Mouse (Mus musculus) testis, adult 2 months (tissue): Measurements from ENCODE around the gene Hmgb3. TPM values are rescaled to one million over a fixed set of nuclear protein-coding genes. Genes with fewer than 3 reads are reported as not detected.

Experiments
- H3K27ac ChIP-seq: fragments of 200-500 bp; 2 replicates; pipeline ENCODE4 v1.5.1; 2012; ENCODE audit warnings: low read depth, low read length; ENCODE audit not compliant: control insufficient read depth, insufficient read depth
- H3K27me3 ChIP-seq: fragments of 200-500 bp; 2 replicates; pipeline ENCODE4 v1.6.1; 2012; ENCODE audit warnings: mild to moderate bottlenecking, low read length, moderate library complexity; ENCODE audit not compliant: control insufficient read depth, insufficient read depth
- H3K36me3 ChIP-seq: fragments of 200-500 bp; 2 replicates; pipeline ENCODE4 v1.6.1; 2012; ENCODE audit warnings: mild to moderate bottlenecking, low read length; ENCODE audit not compliant: control insufficient read depth, insufficient read depth
- H3K4me1 ChIP-seq: fragments of 200-500 bp; 2 replicates; pipeline ENCODE4 v1.6.1; 2012; ENCODE audit warnings: low read length; ENCODE audit not compliant: control insufficient read depth, insufficient read depth
- H3K4me3 ChIP-seq: fragments of 200-500 bp; 2 replicates; pipeline ENCODE4 v1.5.1; 2012; ENCODE audit warnings: low read depth, mild to moderate bottlenecking, low read length, moderate library complexity, mixed read lengths; ENCODE audit not compliant: control insufficient read depth
- CTCF ChIP-seq: fragments of 200-500 bp; IDR thresholded peaks from 2 replicates; pipeline ENCODE4 v1.5.1; 2012; ENCODE audit warnings: low read depth, mild to moderate bottlenecking, inconsistent platforms, low read length, moderate library complexity; ENCODE audit not compliant: control insufficient read depth, insufficient read depth, insufficient replicate concordance
- POLR2A ChIP-seq: fragments of 200-500 bp; IDR thresholded peaks from 2 replicates; pipeline ENCODE4 v1.6.1; 2012; ENCODE audit warnings: low read depth, mild to moderate bottlenecking, inconsistent platforms, low read length, moderate library complexity; ENCODE audit not compliant: control insufficient read depth
- polyA plus RNA-seq: library from polyadenylated mRNA; depleted of rRNA; stranded (reverse); fragments of >200 nt; gene quantifications from 2 replicates; pipeline ENCODE4 v1.2.3, GENCODE M21; 2012

The Hmgb3 gene
- polyA plus RNA-seq, 1 experiment = 19.8 TPM

DNA sequence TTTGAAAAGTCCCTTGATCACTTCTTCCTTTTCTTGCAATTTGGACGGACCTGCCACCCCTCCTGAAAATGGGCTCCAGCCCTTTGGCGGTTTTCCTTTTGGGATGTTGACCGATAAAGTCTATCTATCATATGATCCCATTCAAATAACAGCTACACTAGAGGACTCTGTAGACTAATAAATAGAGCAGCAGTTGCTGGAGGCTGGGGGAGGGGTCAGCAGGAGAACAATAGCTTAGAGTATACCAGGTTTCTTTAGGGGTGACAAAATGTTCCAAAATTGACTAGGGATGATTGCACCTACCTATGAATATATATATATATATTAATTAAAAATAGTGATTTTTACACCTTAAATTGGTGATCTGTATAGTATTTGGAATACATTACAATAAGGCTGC lies 27.6 kb upstream of the Hmgb3 start:
- no peaks in the 10 kb centered on the region for H3K4me1 ChIP-seq
- no peaks in the 10 kb centered on the region for H3K36me3 ChIP-seq
- H3K27ac ChIP-seq = no peak overlapping the region
- no peaks in the 10 kb centered on the region for H3K27me3 ChIP-seq
- TF ChIP-seq POLR2A (no peak), CTCF (no peak)
- H3K4me3 ChIP-seq = no peak overlapping the region

DNA sequence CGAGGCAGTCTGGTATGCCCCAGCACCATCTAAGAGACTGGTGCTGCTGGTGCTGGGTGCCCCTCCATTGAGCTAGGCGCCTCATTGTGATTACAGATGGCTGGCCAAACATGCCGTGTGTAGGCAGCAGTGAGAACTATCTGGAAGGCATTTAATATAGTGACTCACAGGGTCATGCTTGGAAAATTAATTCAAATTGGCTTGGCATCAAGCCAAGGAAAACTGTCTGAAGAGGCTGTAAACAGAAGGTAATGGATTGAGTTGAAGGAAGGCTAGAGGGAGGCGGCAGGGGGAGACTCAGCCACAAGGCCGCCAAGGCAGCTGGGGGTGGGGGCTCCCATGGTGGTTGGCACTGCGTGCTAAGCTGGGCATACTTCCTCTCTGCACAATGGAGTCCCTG lies 27.1 kb upstream of the Hmgb3 start:
- no peak overlapping the region for H3K27ac ChIP-seq
- TF ChIP-seq POLR2A = no peak
- TF ChIP-seq CTCF = no peak
- H3K27me3 ChIP-seq = no peaks in the 10 kb centered on the region
- H3K4me1 ChIP-seq = no peaks in the 10 kb centered on the region
- no peaks in the 10 kb centered on the region for H3K36me3 ChIP-seq
- no peak overlapping the region for H3K4me3 ChIP-seq

DNA sequence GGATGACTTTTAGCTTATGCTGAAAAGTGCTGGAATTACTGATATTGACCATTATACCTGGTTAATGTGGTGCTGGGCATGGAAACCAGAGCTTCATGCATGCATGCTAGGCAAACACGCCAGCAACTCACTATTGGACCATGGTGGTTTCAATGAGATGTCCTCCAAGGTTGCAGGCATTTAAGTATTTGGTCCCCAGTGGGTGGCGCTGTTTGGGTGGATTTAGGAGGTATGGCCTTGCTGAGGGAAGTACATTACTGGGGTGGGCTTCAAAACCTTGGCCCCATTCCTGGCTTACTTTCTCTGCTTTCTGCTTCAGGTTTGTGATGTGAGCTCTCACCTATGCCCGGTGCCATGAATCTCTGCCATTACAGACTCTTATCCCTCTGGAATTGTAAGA lies 23.1 kb upstream of the Hmgb3 start:
- TF ChIP-seq POLR2A (no peak), CTCF (no peak)
- Histone ChIP-seq H3K27ac (no peak overlapping the region), H3K4me1 (no peaks in the 10 kb centered on the region), H3K27me3 (no peaks in the 10 kb centered on the region), H3K4me3 (no peak overlapping the region), H3K36me3 (no peaks in the 10 kb centered on the region)

DNA sequence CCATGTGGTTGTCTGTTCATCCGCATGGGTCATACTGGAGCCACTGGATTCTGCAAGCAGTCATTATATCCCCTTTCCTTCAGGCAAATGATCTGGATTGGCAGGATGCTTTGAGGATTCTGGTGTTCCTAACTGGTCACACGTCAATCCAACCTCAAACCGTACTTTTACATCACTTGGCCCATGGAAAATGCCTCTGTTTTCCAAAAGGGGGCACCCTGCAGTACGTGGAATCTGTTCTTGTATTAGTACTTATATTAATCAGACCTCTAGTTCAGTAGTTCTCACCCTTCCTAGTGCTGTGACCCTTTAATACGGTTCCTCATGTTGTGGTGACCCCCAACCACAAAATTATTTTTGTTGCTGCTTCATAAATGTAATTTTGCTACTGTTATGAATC lies 21.6 kb upstream of the Hmgb3 start:
- Histone ChIP-seq H3K4me3 (no peak overlapping the region), H3K27ac (no peak overlapping the region), H3K36me3 (no peaks in the 10 kb centered on the region), H3K27me3 (no peaks in the 10 kb centered on the region), H3K4me1 (no peaks in the 10 kb centered on the region)
- TF ChIP-seq POLR2A (no peak), CTCF (no peak)

DNA sequence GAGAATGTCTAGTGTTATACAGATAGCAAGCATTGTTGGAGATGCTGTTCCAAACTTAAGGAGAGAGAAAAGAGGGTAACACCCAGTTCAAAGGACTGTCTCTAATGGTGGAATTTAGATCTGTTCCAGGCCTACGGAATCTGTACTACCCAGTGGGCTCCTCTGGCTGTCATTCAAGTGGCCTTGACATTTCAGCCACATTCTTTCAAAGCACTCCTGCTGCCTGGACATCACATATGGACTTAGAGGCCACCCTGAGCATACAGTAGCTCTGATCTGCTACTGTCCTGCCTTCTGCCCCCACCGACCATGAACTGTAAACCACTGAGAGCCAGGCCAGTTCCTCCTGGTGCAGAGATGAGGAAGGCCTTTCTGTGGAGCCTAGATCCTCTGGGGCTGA lies 17.9 kb upstream of the Hmgb3 start:
- Histone ChIP-seq H3K4me1 (no peaks in the 10 kb centered on the region), H3K4me3 (no peak overlapping the region), H3K27me3 (no peaks in the 10 kb centered on the region), H3K36me3 (no peaks in the 10 kb centered on the region), H3K27ac (no peak overlapping the region)
- TF ChIP-seq CTCF = no peak
- TF ChIP-seq POLR2A = no peak

DNA sequence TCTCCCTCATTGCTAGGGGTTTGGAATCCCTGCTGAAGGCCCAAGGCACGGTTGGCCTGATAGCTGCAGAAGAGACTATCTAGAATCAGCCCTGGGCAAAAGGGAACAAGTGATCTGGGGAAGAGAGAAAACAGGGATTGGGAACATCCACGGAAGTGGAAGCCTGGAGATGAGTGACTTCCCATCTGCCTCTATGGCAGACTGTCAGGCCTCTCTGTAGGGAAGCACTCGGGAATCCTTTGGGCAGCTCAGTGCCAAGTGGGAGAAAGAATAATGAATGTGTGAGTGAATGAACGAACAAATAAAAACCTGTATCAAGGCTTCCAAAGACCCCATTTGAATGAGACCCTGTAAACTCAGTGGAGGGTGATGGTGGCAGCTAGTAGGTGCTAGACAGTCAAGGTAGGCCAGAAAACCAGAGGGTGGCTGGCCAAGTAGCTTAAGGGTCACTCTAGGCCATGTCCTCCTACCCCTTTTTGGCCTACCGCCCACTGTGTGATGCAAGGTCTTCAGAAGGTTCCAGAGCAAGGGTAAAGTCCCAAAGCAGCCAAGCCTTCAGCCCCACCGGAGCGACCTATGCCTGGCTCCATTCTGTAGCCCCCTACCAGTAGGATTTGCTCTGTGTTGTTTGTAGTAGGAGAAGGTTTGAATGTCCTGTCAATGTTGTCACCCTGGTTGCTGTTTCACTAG lies 14.8 kb upstream of the Hmgb3 start:
- Histone ChIP-seq H3K4me1 (no peaks in the 10 kb centered on the region), H3K27me3 (no peaks in the 10 kb centered on the region), H3K4me3 (no peak overlapping the region), H3K36me3 (no peaks in the 10 kb centered on the region), H3K27ac (no peak overlapping the region)
- TF ChIP-seq CTCF = no peak
- TF ChIP-seq POLR2A = no peak

DNA sequence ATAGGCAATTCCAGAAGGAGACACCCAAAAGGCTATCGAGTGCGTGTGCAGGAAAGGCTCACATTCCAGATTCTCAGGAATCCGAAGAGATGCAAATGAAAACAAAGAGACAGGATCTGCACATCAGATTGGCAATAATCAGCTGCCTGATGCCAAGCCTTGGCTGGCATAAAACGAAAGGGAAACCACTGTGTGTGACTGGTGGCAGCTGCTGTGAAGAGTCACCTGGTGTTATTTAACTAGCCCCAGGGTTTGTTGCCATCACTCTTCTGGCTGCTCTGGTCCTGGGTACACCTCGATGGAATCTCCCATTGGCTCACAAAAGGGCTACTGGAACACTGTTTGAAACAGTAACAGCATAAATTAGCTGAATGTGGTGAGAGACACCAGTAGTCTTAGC lies 11.0 kb upstream of the Hmgb3 start:
- Histone ChIP-seq H3K36me3 (no peaks in the 10 kb centered on the region), H3K4me3 (no peak overlapping the region), H3K27me3 (no peaks in the 10 kb centered on the region), H3K4me1 (no peaks in the 10 kb centered on the region), H3K27ac (no peak overlapping the region)
- TF ChIP-seq CTCF = no peak
- TF ChIP-seq POLR2A = no peak

DNA sequence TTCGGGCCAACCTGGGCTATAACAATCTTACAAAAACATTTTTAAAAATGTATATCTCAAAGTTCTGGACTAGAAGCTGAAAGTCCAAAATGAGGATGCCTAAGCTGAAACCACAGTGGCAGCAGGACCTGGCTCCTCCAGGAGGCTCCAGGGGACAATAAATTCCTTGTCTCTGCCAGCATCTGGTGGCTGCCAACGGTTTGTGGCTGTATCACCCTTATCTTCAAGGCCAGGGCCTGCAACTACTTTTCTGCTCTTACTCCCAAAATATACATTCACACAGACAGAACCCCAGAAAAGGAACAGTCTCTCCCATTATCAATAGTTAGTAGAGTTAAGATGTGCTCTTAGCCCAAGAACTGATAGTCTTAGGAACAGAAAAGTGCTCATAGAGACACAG lies 10.6 kb upstream of the Hmgb3 start:
- Histone ChIP-seq H3K27ac (no peak overlapping the region), H3K27me3 (no peaks in the 10 kb centered on the region)

More for the DNA sequence above, 10.6 kb upstream of the Hmgb3 start:
- Histone ChIP-seq H3K4me3 (no peak overlapping the region), H3K36me3 (no peaks in the 10 kb centered on the region), H3K4me1 (no peaks in the 10 kb centered on the region)
- TF ChIP-seq CTCF (no peak), POLR2A (no peak)
